Mouse (Mus musculus) skeletal muscle tissue, adult 2 months (tissue): ENCODE data around the gene Pikfyve.

Experiments
- DNase-seq: peaks from one replicate; pipeline ENCODE4 v3.0.0-alpha.2; 2012; ENCODE audit warnings: low read depth, low spot score

The Pikfyve gene

GRCm38 (mm10) chr1:65186287-65187073 lies at the start of gene Pikfyve, which contains the start of gene Idh1:
Gene Pikfyve (plus strand): TSS chr1:65186683.
Gene Idh1 (minus strand): TSS chr1:65186500.
- peak; percentile 97 for DNase-seq

- DNase-seq = no peak
These were observed 48.9 kb upstream of the Pikfyve start for GRCm38 (mm10) chr1:65137560-65137959.

- DNase-seq = no peak
These were observed 41.7 kb upstream of the Pikfyve start for GRCm38 (mm10) chr1:65144783-65145182.

DNA sequence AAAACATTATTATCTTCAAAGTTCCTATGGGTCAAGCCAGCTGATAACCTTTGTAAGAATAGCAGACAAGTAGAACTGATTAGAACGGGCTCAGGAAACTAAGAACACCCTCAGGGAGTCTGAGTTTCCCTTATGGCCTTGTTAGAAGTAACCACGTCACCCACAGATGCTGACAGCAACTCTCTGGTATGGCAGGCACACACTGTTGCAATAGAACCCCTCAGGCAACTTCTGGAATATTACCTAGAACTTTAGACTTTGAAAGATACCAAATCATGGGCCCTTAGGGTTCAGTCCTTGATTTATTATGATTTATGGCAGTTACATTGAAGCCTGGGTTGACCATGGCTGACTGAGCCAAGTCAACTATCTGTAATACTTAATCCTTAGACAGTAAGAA lies 39.9 kb upstream of the Pikfyve start:
- DNase-seq = no peak

GRCm38 (mm10) chr1:65147326-65147725 lies 39.2 kb upstream of the Pikfyve start:
- DNase-seq = no peak

DNA sequence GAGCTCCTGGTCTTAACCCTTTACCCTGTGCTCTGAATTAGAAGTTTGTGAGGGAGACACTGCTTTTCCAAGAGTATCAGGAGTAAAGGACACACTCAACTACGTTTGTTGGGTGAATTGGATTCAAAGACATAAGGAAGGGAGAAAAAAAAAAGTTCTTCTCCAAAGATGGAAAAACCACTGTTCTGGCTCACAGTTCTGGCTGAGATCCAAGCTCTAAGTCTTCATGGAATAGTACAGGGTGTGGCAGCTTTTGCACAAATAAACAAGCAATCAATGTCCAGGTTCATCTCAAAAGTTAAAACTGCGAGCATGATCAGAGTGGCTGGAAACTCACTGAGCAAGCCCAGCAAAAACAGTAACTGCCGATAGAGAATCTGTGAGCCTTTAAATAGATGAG lies 38.5 kb upstream of the Pikfyve start:
- no peak for DNase-seq

DNA sequence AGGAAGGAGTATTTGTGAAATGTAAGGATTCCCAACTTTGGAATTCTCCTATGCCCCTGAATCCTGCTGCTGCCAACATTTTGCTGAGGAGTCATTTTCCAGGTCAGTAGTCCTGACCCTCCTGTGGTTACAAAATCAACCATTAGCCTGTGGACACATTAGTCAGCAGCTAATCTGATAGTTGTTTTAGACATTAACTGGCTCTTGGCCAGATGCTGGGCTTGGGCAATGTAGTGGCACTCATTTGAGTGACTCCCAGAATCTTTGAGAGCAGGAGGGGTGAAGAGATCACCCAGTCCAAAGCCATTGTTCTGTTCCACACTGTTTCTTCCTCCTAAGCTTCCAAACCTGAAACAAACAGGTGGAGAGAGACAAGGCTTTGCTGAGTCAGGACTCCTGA lies 31.7 kb upstream of the Pikfyve start:
- no peak for DNase-seq

DNA sequence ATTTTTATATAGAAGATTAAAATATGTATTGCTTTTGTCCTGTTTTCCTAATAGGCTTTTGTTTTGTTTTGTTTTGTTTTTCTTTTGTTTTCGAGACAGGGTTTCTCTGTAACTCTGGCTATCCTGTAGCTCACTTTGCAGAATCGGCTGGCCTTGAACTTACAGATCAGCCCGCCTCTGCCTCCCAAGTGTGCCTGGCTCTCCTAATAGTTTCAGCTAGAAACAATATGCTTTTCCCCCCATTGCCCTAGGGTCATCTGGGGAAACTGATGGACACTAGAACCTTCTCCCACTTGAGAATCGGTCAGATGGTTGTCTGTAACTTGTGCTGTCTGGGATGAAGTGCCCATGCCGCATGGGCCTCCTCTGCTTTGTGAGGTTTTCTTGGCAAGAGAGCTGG lies 30.4 kb upstream of the Pikfyve start:
- DNase-seq = no peak

DNA sequence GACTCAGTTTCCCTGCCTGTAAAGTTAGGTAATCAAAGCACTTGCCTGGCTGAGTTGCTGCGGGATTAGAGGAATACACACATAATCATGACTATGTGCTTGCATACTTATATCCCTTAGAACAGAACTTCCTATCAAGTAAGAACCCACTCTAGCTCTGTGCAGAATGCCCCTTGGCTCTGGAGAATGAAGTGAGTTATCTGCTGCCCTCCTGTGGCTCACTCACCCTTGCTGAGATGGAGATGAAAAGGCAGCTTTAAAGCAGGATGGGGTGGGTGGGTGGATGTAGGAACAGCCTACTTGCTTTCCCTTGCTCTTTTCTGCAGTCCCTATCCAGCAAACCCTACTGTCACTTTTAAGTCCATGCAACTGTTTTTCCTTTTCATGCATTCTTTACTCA lies 24.3 kb upstream of the Pikfyve start:
- no peak for DNase-seq

GRCm38 (mm10) chr1:65167496-65167895 lies 19.0 kb upstream of the Pikfyve start:
- DNase-seq = no peak

DNA sequence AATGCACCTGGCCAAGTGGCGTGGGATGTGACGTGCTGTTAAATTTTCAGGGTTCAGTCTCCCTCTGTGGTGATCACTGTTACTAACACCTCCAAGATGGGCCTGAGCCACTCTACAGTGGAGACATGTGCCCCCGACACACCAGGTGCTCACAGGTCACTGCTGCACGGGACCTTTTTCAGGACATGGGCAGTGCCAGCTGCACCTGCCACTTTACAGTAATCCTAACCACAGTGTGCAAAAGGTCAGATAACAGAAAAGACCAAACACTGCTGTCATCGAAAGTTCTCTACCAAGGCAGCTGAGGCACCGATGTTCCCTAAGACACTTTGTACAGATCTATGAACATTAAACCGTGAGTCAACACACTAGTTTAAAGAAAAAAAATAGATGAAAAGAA lies 16.9 kb upstream of the Pikfyve start:
- DNase-seq = no peak

GRCm38 (mm10) chr1:65169947-65170346 lies 16.5 kb upstream of the Pikfyve start:
- DNase-seq = no peak

GRCm38 (mm10) chr1:65171579-65171978 lies 14.9 kb upstream of the Pikfyve start:
- no peak for DNase-seq

DNA sequence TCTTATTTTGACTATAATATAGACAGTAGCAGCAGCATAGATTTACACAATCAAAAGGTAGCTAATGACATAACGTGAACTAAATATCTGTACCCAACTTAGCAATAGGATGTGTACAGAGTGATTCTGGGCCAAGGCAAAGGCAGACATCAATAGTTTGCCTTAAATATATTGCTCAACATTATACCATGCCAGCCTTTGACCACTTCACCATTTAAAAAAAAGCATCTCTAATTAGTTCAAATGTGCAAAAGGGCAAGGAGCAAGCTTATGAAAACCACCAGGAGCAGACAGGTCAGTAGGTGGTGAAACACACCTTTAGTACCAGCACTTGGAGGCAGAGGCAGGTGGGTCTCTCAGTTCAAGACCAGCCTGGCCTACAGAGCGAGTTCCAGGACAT lies 12.8 kb upstream of the Pikfyve start:
- no peak for DNase-seq

DNA sequence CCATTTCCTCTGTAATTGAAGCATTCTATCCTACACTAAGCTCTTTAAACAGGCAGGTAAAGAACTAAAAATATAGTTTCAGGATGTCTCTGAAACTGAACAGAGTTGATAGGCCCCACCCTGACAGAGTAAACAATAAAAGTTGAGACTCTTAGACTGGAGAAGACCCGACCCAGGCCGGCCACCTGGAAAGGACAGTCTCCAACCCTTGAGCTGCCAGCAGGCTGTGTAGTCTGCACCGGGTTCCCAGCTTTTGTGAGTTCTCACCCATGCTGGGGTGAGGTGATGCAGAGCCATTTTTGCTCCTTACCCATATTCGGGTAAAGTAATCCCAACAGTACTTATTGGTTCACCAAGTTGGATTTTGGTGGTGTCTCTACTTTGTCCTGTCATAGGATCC lies 10.3 kb upstream of the Pikfyve start:
- DNase-seq = no peak

DNA sequence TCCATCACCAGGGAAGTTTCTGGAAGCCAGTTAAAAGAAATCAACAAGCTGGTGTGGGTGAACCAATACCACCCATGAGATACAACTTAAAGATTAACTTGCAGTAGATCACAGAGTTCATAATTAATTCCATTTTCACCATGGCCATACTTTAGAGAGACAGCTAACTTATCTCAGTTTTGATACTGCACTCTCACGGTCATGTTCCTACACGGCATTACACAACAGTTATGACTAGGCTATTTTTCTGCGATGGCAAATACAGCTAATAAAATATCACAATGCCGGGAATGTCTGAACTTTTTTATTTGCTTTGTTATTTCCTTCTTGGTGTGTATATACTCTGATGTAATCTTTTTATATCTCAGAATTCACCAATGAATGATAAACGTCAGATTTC lies 9.6 kb upstream of the Pikfyve start:
- peak; percentile 33 for DNase-seq

GRCm38 (mm10) chr1:65177452-65177851 lies 9.0 kb upstream of the Pikfyve start:
- peak; percentile 35 for DNase-seq

DNA sequence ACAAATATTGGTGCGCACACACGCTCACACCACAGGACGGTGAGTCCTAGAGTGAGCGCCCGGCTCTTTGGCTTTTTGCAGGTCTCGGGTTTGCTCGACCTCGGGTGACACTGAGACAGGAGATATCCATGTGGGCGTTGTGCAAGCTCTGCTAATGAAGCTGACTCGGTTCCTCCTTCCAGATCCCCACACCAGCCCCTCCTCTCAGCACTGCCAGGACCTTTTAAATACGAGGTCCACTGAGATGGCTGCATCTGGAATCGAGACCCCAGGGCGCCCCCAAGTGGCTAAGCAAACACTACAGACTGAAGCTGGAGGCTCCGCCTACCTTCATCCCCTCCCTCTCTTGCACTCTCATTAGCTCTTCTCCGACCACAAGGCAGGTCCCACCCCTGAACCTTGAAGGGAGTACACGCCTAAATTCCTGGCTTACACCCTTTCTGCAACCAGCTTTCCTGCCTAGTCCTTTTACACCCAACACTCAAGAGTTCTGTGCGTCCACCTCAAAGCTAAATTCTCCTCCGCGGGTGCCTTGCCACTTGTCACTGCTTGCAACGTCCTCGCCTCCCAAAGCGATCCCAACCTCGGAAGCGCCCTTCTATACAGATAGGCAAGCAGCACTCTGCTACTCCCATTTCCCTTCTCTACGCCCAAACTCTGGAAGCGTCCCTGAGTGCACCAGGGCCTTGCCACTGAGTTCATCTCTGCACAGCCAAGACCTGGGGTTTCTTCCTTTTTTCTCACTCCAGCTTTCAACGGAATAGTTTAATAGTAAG lies 8.2 kb upstream of the Pikfyve start:
- DNase-seq = peak; percentile 98

GRCm38 (mm10) chr1:65178902-65179432 lies 7.5 kb upstream of the Pikfyve start:
- peak; percentile 96 for DNase-seq

GRCm38 (mm10) chr1:65179634-65180249 lies 6.7 kb upstream of the Pikfyve start:
- DNase-seq = peak; percentile 65

GRCm38 (mm10) chr1:65181459-65181858 lies 5.0 kb upstream of the Pikfyve start:
- no peak for DNase-seq

DNA sequence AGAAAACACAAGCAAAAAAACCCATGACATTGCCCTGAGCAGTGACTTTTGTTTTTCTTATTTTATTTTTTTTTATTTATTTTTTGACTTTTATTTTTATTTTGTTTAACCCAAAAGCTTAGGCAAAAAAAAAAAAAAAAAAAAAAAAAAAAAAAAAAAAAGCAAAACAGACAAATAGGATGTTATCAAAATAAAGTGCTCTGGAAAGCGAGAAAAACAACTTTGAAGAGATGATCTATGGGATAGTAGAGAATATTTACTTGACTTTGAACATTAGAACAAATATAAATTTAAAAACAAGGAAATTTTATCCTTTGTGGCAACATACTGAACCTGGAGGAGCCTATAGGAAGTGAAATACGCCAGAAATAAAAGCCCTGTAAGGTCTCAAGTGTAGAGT lies 2.5 kb upstream of the Pikfyve start:
- no peak for DNase-seq
